Mouse (Mus musculus): ENCODE measurements around the gene Zc3h8.
A peak's percentile ranks its signal among the peaks of the same experiment; 100 is the strongest.

Gene Zc3h8

DNA sequence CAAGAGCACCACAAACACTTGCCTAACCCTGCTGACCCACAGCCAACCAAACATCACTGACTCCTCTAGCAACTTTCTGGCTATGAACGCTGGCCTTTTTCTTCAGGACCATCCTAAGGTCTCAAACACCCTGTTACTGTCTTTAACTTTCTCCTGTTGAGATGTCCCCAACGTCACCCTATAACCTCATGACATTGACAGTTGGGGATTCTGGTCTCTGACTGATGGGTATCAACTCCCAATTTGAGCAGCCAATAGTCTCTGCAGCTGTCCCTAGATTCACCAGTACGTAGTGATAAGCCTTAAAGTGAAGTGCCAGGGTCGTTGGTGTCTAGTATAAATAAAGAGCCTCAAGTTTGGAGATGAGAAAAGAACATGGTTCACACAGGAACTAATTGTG is 28.9 kb downstream of the Zc3h8 start:
- H3K4me3 ChIP-seq (replicated peaks; ENCODE audit: low read length): no peak overlapping the region
- TF ChIP-seq NANOG (IDR thresholded peaks at IDR 0.05; ENCODE audit: borderline replicate concordance, low read length) (no peak), POU5F1 (IDR thresholded peaks at IDR 0.05; ENCODE audit: borderline replicate concordance, low read length) (no peak)
- no peaks in the 10 kb centered on the region for H3K4me1 ChIP-seq (replicated peaks; ENCODE audit: low read depth, low read length)
- no peaks in the 10 kb centered on the region; the same call in 1 of the 2 replicates for H3K9me3 ChIP-seq (ENCODE audit: low read length)
- H3K36me3 ChIP-seq (ENCODE audit: insufficient read depth, low read length): no peaks in the 10 kb centered on the region
- H3K27me3 ChIP-seq (ENCODE audit: insufficient read depth, low read length): no peaks in the 10 kb centered on the region; the same call in 1 of the 2 replicates

DNA sequence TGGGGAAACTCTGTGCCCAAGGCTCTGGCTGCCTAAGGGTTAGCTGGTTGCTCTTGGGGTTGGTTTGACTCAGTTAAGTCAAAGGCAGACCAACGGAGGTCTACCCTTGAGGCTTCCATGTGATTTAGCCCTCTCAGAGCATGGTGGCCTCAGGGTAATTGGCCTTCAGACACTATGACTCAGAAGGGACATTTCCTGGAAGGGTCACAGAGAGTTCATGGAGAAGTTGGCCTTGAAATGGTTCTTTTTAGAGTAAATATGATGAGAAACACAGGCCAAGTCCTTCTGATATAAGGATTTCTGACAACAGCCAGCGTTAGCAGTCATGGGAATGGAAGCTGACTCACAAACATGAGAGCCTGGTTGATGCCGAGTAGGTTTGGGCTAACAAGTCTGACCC is 40.2 kb downstream of the Zc3h8 start:
- H3K36me3 ChIP-seq (ENCODE audit: insufficient read depth, low read length): no peaks in the 10 kb centered on the region
- H3K9me3 ChIP-seq (ENCODE audit: low read length): peaks cover 3% of the 10 kb centered on the region; the same call in 1 of the 2 replicates
- H3K4me3 ChIP-seq (replicated peaks; ENCODE audit: low read length): no peak overlapping the region
- TF ChIP-seq CTCF (conservative IDR thresholded peaks at IDR 0.05; ENCODE audit: low read length): no peak
- H3K27me3 ChIP-seq (ENCODE audit: insufficient read depth, low read length): no peaks in the 10 kb centered on the region
- no peaks in the 10 kb centered on the region for H3K4me1 ChIP-seq (replicated peaks; ENCODE audit: low read depth, low read length)

DNA sequence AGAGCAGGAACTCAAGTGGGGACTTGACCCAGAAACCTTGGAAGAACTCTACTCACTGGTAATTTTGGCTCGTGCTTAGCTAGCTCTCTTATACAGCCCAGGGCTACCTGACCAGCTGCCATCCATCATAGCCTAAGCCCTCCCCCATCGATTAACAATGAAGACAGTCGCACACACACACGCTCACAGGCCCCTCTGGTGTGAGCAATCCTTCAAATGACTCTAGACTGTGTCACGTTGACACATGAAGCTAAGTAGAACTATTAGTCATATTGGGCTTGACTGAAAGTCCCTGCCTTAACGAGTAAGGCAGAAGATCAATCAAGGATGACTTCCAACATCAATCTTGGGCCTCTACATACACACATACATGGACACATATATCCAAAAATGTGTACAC is 41.0 kb downstream of the Zc3h8 start:
- TF ChIP-seq POU5F1 (IDR thresholded peaks at IDR 0.05; ENCODE audit: borderline replicate concordance, low read length) (no peak), CTCF (conservative IDR thresholded peaks at IDR 0.05; ENCODE audit: low read length) (no peak)
- Histone ChIP-seq H3K4me1 (replicated peaks; ENCODE audit: low read depth, low read length) (no peaks in the 10 kb centered on the region), H3K27me3 (ENCODE audit: insufficient read depth, low read length) (no peaks in the 10 kb centered on the region), H3K9me3 (ENCODE audit: low read length) (peaks cover 3% of the 10 kb centered on the region; the same call in 1 of the 2 replicates), H3K36me3 (ENCODE audit: insufficient read depth, low read length) (no peaks in the 10 kb centered on the region), H3K4me3 (replicated peaks; ENCODE audit: low read length) (no peak overlapping the region)

DNA sequence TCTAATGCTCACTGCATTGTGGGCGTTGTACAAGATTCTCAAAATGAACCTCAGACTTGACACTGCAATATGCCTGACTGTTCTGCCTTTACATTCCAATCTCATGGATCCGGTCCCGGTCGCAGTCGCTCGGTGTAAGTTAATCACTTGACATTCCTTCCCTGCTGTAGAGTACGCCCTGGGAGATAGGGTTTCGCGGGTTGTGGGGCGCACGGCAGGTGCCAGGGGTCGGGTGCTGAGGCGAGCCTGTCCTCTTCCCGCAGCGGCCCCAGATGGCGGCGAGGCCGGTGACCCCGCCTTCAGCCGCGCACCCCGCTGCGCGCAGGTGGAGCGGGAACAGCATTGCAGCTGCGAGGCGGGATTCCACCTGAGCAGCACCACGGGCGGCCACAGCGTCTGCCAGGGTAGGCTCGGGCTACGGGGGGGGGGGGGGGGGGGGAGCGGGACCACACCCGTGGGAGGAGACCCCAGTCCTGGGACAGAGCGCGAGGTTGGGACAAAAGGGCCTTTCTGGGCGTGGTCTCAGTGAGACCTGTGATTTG is 51.6 kb downstream of the Zc3h8 start:
- peak overlapping the region; percentile 71 for H3K4me3 ChIP-seq (replicated peaks; ENCODE audit: low read length)
- TF ChIP-seq POU5F1 (IDR thresholded peaks at IDR 0.05; ENCODE audit: borderline replicate concordance, low read length): no peak
- no peak for TF ChIP-seq CTCF (conservative IDR thresholded peaks at IDR 0.05; ENCODE audit: low read length)
- TF ChIP-seq NANOG (IDR thresholded peaks at IDR 0.05; ENCODE audit: borderline replicate concordance, low read length): no peak
- no peaks in the 10 kb centered on the region for H3K9me3 ChIP-seq (ENCODE audit: low read length)
- H3K36me3 ChIP-seq (ENCODE audit: insufficient read depth, low read length): no peaks in the 10 kb centered on the region
- H3K27me3 ChIP-seq (ENCODE audit: insufficient read depth, low read length): peaks cover 19% of the 10 kb centered on the region
- peaks cover 56% of the 10 kb centered on the region for H3K4me1 ChIP-seq (replicated peaks; ENCODE audit: low read depth, low read length)

DNA sequence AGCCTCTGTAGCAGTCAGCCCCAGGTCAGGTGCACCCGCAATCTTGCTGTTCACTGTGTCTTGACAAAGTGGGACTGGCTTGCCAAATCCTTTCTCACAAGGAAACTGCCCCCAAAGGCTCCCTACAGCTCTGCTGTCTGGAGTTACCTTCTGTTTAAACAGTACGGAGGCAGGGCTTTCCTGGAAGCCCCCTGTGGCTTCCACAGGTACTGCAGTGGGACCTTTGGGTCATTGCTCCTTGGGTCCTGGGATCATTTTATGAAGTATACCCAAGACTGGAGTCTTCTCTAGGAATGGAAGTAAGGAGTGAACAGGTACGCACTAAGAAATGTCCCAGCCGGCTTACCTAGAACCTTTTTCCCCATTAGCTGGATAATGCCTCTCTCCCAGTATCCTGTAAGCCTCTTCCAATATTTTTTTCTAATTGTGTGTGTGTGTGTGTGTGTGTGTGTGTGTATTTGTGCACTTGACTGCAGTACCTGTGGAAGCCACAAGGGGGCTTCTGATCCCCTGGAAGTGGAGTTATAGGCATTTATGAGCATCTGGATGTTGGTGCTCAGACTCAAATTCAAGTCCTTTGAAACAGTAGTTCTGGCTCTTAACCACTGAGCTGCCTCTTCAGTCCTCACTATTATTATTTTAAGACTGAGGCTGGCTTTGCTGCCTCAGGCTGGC is 53.1 kb downstream of the Zc3h8 start:
- Histone ChIP-seq H3K27me3 (ENCODE audit: insufficient read depth, low read length) (peaks cover 16% of the 10 kb centered on the region), H3K4me1 (replicated peaks; ENCODE audit: low read depth, low read length) (peaks cover 59% of the 10 kb centered on the region), H3K9me3 (ENCODE audit: low read length) (no peaks in the 10 kb centered on the region), H3K4me3 (replicated peaks; ENCODE audit: low read length) (no peak overlapping the region; the same call in 1 of the 2 replicates), H3K36me3 (ENCODE audit: insufficient read depth, low read length) (no peaks in the 10 kb centered on the region)
- TF ChIP-seq CTCF (conservative IDR thresholded peaks at IDR 0.05; ENCODE audit: low read length): peak; percentile 52
- no peak for TF ChIP-seq POU5F1 (IDR thresholded peaks at IDR 0.05; ENCODE audit: borderline replicate concordance, low read length)

DNA sequence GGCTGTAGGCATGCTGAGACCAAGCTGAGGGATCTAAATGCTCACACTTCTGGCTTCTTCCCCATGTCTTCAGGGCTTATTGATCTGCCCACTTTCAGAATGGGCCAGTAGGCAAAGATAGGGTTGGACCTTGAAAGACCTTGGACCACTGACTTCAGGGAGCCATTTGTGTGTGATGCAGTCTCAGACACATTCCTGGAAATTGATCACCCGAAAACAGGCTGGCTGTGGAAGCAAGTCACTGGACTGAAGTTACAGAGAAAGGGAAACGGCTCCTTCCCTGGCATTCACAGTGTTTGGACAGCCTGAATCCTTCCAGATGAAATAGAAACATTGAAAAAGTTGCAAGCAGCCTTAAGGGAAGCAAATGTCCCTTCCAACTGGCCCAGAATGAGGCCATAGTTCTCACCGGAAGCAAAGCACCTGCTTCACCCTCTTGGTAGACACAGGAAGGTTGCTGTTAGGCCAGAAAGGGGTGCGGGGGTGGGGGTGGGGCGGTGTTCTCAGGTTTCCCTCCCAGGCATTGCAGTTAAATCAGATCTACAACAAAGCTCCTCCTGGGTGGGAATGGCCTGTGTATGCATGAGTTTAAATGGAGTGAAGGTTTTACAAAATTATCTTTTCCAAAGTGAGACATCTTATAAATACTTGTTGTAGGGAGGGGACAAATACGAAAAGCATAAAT is 55.9 kb downstream of the Zc3h8 start:
- peaks cover 53% of the 10 kb centered on the region for H3K4me1 ChIP-seq (replicated peaks; ENCODE audit: low read depth, low read length)
- no peaks in the 10 kb centered on the region for H3K9me3 ChIP-seq (ENCODE audit: low read length)
- TF ChIP-seq CTCF (conservative IDR thresholded peaks at IDR 0.05; ENCODE audit: low read length): no peak
- TF ChIP-seq NANOG (IDR thresholded peaks at IDR 0.05; ENCODE audit: borderline replicate concordance, low read length): no peak
- TF ChIP-seq POU5F1 (IDR thresholded peaks at IDR 0.05; ENCODE audit: borderline replicate concordance, low read length): no peak
- H3K36me3 ChIP-seq (ENCODE audit: insufficient read depth, low read length): no peaks in the 10 kb centered on the region
- H3K4me3 ChIP-seq (replicated peaks; ENCODE audit: low read length): peak overlapping the region; percentile 48
- H3K27me3 ChIP-seq (ENCODE audit: insufficient read depth, low read length): 0 out of 2 replicates have a peak, but pooled peaks cover under 1% of the 10 kb centered on the region

DNA sequence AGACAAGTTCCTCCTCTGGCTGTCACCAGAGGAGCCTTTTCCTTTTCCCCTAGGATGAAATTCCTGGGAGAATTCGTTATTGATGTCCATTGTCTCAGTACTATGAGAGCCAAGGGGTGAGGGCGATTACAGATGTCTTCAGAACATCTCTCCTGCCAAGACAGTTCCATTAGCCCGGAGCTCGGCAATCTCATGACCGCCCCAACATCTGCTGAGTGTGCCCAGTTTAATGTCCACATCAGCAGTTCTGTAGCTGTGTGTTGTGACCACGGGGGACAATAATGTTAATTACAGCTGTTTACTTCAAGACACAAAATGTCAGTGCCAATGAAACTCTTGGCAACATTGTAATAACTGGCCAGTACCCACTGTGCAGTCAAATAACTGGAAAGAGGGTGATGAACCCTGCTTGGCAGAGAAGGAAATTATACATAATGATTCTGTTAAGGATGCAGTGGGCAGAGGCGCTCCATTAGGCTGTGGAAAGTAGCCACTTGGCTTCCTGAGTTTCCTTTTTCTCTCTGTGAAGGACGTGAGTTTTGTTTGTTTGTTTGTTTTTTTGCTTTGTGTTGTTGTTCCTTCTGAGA is 58.6 kb downstream of the Zc3h8 start:
- TF ChIP-seq POU5F1 (IDR thresholded peaks at IDR 0.05; ENCODE audit: borderline replicate concordance, low read length): no peak
- TF ChIP-seq NANOG (IDR thresholded peaks at IDR 0.05; ENCODE audit: borderline replicate concordance, low read length): no peak
- TF ChIP-seq CTCF (conservative IDR thresholded peaks at IDR 0.05; ENCODE audit: low read length): no peak

DNA sequence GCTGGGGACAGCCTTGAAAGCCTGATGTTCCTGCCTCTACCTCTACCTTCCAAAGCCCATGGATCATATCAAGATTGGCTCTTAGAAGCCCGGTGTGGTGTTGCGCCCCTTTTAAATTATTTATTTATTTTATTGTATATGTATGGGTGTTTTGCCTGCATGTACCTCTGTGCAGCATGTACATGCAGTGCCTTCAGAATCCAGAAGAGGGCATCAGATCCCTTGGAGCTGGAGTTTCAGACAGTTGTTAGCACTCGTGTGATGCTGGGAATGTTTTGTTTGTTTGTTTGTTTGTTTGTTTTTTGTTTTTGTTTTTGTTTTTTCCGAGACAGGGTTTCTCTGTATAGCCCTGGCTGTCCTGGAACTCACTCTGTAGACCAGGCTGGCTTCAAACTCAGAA is 62.6 kb downstream of the Zc3h8 start:
- H3K36me3 ChIP-seq (ENCODE audit: insufficient read depth, low read length): no peaks in the 10 kb centered on the region
- H3K4me1 ChIP-seq (replicated peaks; ENCODE audit: low read depth, low read length): peaks cover 7% of the 10 kb centered on the region; the same call in 1 of the 2 replicates
- H3K9me3 ChIP-seq (ENCODE audit: low read length): no peaks in the 10 kb centered on the region
- peaks cover 3% of the 10 kb centered on the region for H3K27me3 ChIP-seq (ENCODE audit: insufficient read depth, low read length)
- H3K4me3 ChIP-seq (replicated peaks; ENCODE audit: low read length): no peak overlapping the region
- TF ChIP-seq CTCF (conservative IDR thresholded peaks at IDR 0.05; ENCODE audit: low read length) (peak; percentile 54), POU5F1 (IDR thresholded peaks at IDR 0.05; ENCODE audit: borderline replicate concordance, low read length) (no peak), NANOG (IDR thresholded peaks at IDR 0.05; ENCODE audit: borderline replicate concordance, low read length) (no peak)

More for the DNA sequence above, 58.6 kb downstream of the Zc3h8 start:
- no peaks in the 10 kb centered on the region for H3K9me3 ChIP-seq (ENCODE audit: low read length)
- H3K27me3 ChIP-seq (ENCODE audit: insufficient read depth, low read length): no peaks in the 10 kb centered on the region
- no peak overlapping the region for H3K4me3 ChIP-seq (replicated peaks; ENCODE audit: low read length)
- H3K36me3 ChIP-seq (ENCODE audit: insufficient read depth, low read length): no peaks in the 10 kb centered on the region
- H3K4me1 ChIP-seq (replicated peaks; ENCODE audit: low read depth, low read length): peaks cover 32% of the 10 kb centered on the region
